Mouse (Mus musculus) megakaryocyte, adult 5-6 weeks (primary cell): ENCODE measurements at regions not wholly inside any gene's neighbourhood (a gene's known extent, or its start where the extent isn't known, plus 50 kb on each side); places are given as distances from the start of the nearest gene placed in this dataset.

Source experiments
- ATAC-seq: 2 replicates; pipeline ENCODE4 v1.8.0; 2016; ENCODE audit warnings: mild to moderate bottlenecking, inconsistent platforms; ENCODE audit not compliant: poor library complexity, severe bottlenecking

DNA sequence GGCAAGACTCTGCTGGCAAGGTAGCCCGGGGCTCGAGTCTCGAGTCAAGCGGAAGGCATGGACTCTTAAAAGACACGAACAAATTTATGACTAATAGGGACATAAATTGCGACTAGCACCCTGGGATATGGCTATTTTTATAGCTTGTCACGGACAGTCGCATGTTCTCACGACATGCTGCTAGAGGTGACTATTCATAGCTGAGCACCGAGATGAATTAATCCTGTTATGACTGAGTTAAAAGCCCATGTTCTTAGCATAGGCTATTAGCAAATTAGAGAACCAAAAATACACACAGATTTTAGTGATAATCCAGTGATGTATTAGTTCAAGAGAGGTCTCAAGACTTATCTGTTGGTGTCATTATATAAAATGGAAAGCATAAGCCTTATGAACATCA, 539.2 kb downstream of the Gm19410 start:
- ATAC-seq = no peak

DNA sequence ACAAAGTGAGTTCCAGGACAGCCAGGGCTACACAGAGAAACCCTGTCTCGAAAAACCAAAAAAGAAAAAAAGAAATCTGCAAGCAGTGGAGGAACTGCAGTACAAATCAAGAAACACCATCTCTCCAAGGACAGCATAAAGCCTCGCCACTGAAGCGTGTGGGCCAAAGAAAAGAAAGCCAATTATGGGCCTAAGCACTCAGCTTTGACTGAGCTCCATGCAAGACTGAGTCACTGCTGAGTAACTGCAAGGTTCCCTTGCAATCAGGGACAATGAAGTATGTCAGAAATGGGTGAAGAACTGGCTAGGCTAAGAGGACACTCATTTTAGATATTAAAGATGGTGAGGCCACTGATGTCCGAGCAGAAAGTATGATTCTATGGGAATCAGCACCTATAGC, 540.7 kb downstream of the Gm19410 start:
- no peak for ATAC-seq

DNA sequence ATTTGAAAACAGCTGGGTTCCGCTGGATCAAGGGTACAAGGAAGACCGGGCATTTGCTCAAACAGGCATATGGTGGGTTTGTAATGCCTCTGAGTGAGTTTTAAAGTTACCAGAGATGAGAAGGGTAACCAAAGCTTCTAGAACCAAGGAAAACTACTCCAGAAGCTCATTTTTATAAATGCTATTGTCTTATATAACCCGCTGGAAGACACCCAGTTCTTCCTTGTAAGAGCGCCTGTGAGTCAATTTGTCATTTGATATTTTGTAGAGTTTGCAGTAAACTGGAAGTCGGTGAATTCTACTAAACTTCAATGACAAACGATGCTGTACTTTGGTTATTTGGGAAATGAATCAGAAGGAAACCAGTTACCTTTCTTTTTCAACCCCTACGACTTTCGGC, 541.9 kb downstream of the Gm19410 start:
- no peak for ATAC-seq

DNA sequence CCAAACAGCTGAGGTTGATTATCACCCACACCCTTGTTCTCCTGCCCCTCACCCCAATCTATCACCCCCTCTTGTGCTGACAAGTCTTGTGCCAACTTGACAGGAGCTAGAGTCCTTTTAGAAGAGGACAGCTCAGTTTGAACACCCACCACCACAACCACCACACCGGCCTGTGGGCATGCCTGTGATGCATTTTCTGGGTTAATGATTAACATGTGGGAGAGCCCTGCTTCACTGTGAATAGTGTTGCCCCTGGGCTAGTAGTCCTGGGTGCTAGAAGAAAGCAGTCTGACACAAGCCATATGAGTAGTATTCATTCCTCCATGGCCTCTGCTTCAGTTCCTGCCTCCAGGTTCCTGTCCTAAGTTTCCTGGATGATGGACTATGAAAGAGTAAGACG, 542.5 kb downstream of the Gm19410 start:
- no peak for ATAC-seq

DNA sequence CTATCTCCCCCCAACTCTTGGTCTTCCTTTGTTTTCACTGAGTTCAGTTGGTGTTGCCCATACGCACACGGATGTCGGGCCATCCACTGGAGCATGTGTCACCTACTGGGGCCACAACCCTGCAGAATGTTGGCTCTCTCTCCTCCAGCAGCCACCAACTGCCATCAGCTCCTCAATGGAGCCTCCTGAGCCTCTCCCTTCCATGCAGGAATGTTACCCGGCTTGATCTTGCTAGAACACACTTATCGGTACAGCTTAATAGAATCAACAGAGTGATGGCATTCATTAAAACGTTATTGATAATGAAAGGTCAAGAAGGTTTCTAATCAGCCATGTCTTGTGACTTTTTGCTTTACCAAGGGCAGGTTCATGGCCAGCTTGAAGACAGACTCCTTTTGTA, 543.7 kb downstream of the Gm19410 start:
- no peak for ATAC-seq

GRCm38 (mm10) chr8:36309952-36310351, 544.4 kb downstream of the Gm19410 start:
- no peak for ATAC-seq

GRCm38 (mm10) chr8:36311734-36312133, 546.1 kb downstream of the Gm19410 start:
- no peak for ATAC-seq

- no peak for ATAC-seq
Observed at GRCm38 (mm10) chr8:36312963-36313362, 547.4 kb downstream of the Gm19410 start.

DNA sequence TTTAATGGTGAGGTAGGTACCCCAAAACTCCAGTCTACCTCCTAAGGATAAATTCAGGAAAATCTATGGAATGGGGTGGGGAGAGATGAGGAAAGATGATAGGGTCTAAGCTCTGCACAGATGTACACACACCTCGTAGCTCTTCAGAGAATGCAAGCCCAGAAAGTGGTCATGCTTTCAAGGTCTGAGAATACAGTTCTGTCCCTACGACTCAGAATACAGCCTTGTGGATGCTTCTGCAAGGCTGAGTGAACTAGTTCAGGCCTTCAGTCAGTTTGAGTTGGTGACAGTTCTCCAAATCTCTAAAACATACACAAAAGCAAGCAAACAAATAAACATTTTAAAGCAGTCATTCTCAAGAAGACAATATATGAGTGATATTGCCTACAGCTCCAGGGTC, 552.8 kb downstream of the Gm19410 start:
- ATAC-seq = no peak

DNA sequence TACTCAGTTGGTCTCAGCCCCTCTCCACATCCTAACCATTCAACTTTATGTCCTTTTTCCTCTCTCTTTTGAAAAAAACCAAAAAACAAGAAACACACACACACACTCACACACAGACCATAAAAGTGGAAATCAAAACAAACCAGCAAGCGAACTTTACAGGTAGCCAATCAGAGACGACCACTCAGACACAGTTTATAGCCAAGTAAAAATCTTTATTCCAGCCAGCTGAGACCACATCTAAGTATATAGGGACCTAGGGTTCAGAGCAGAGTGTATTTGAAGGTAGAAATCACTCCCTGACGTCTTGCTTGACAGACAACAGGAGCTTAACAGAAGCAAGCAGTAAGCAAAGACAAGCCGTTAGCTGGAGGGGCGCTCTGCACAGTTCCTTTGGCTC, 553.3 kb downstream of the Gm19410 start:
- no peak for ATAC-seq

DNA sequence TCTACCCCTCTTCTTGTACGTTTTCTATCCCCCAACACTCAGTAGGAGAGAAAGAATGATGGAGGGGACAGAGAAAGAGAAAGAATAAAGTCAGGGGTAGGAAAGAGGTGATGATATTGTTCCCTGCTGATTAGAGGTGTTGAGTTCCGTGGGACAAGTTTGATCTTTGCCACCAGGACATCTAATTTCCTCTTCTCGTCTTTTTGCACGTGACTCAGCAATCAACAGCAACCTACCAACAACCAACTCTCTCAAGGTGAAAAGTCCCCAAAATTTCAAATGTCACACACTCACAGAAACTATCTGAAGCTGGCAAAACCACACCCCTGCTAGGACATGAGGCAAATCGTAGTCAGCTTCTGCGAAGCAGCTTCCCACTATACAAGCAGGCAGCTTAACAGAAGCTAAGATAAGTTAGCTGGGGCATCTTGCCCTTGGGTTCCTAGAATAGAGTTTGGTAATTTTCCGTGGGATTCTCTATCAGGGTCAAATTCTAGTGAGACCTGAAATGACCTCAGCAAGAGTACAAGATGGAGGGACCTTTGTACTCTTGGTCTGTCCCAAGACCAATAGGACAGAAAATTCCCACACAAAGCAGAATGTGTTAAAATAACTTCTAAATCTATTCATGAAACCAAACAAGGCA, 553.8 kb downstream of the Gm19410 start:
- ATAC-seq = no peak

GRCm38 (mm10) chr8:36322125-36322524, 556.5 kb downstream of the Gm19410 start:
- ATAC-seq = no peak

- no peak for ATAC-seq
Observed at GRCm38 (mm10) chr8:36322578-36322977, 557.0 kb downstream of the Gm19410 start.

DNA sequence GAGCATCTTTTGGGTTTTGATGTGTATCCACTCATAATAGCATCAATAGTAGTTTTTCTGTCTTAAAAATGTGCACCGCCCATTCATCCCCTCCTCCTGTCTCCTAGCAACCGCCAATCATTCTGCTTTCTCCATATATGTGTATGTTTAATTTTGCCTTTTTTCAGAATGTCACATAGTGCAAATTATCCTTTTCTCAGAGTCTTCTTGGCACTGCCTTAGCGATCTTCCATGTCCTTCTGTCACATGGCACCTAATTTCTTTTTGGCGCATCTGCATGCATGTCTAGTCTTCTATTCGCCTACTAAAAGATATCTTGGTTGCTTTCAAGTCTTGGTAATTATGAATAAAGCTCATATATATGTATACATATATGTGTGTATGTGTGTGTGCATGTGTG, 573.0 kb downstream of the Gm19410 start:
- no peak for ATAC-seq

DNA sequence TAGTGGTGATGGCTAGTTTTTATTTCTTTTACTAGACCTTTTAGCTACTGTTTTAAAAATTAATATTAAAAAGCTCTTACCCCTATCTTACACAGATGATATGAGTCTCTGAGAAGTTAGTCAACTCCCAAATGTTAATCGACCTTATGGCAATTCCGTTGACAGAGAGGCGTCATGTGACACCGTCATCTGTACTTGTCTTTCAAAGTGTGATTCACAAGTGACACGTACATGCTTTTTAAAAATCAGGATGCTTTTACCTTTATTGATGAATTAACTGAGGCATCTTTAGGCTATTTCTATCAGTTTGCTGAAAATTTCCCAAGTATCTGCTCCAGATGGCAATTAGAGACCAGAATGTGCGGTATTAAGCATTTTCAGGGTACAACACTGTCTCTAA, 573.9 kb downstream of the Gm19410 start:
- ATAC-seq = no peak

GRCm38 (mm10) chr8:36340454-36340853, 574.9 kb downstream of the Gm19410 start:
- no peak for ATAC-seq

DNA sequence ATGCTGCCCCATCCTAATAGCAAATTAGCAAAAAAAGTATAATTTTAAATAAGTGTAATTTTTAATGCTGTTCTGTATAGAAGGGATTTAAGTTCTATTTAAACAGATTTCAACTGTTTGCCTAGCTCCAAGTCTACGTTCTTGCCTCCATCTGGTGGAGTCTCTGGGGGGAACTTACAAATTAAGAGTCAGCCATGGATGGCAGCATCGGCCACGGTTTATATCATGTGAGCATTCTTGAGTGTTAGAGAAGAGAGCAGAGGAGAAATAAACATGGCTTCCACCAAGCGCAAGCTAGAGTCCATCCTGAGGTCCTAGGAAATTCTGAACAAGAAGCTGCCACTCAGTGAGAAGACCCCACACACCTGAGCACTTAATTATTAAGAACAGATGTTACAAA, 576.4 kb downstream of the Gm19410 start:
- ATAC-seq = no peak

- ATAC-seq = no peak
Observed at GRCm38 (mm10) chr8:36342650-36343049, 577.1 kb downstream of the Gm19410 start.

DNA sequence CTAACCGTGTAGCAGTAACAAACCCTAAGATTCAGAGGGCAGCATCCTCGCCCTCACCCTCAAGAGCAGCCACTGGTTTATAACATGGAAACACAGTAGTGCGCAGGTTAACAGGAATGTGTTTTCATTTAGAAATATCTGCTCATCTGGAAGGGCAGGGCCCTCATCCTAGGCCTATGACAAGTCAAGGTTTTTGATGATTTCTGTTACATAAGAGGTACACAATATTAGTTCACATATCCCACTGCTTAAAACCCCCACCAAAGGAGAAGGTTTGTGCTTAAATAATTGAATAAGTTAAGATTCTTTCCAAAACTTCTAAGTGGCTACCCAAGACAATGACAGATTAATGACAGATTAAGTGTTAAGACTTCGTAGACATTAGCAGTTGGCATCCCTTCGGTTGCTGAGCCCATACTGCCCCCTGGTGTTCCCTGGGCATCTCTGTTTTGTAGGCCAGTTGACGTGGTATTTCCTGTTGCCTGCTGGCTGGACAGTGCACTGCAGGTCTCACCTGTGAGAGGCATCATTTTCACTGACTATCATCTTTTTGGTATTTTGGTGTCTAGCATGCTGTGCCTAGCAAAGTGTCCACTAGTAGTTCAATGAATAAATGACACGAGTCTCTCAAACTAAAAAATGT, 581.2 kb downstream of the Gm19410 start:
- ATAC-seq = peak; percentile 100

DNA sequence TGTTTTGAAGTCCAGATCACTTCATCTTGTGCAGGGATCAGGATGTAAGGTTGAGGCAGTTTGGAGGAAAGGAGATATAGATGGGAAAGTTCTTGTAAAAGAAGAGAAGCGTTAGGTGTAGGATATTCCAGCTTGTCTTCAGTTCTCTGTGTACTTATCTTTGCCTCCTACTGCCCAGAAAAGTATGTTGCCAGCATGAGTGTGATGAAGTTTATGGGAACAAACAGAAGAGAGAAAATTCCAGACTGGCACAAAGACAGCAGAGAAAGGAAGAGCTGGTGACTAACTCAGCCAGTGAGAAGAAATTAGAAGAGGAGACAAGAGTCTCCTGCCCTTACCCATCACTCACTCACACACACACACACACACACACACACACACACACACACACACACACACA, 582.5 kb downstream of the Gm19410 start:
- no peak for ATAC-seq

DNA sequence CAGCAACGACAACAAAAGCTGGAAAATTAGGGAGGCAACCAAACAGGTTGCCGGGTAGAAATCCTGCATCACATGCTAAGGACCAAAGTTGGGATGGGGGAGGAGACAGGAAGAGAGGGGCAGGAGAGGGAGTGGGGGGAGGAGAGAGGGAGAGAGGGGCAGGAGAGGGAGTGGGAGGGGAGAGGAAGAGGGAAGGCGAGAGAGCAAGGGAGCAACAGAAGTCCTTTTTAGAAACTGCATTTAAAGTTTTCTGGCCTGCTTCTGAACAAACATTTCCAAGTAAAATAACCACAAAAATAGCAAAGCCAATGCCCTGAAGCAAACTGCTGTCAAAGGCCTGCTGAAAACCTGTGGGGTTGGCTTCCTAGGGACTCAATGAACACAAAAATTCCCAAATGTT, 589.3 kb downstream of the Gm19410 start:
- no peak for ATAC-seq

DNA sequence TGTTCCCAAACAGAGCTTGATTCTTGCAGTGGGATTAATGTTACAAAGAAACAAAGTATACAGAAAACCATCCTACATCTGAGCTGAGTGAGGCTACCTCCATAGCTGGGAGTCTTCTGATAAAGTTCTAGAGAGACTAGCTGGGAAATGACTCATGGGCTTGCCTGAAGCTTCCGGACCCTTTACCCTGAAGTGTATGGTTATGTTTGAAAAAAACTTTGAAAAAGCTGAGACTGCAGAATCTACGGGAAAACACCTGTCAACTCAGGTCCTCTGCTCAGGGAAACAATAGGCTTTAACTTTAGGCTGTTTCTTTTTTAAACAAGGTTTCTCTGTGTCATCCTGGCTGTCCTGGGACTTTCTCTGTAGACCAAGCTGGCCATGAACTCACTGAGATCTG, 593.4 kb downstream of the Gm19410 start:
- no peak for ATAC-seq

DNA sequence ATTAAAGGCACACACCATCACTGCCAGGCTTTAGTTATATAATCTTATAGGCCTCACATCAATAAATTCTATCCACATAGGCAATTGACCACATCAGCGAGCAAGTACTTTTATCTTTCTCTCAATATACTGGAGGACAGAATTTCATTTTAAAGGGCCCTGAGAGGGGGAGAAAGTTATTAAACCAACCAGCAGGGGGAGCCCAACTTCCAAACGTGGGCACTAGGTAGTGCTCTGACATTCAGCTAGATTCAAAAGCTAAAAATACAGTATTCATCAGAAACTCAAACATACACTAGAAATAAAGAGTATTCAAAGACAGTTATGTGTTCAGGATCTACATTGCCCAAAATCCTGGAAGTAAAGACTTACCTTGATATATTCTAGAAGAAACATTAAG, 595.7 kb downstream of the Gm19410 start:
- peak; percentile 67 for ATAC-seq
